ENCODE assay signal across 13 mouse cellular contexts in genomic region chrX:9077699-9078098, GRCm38 (mm10). TPM values are rescaled to one million over a fixed set of nuclear protein-coding genes. Genes with fewer than 3 reads are reported as not detected.
A peak's percentile ranks its signal among the peaks of the same experiment; 100 is the strongest.
DNase-seq lines count a peak whose midpoint lies in the region; ATAC-seq and TF ChIP-seq lines count a peak whose summit lies in the region.
"Not testable (repeated sequence)": the region's sequence is repeated elsewhere in the genome, so short reads cannot be mapped to it uniquely, and the experiment has no call there.
"Had no signal": no experiment of that assay in that cellular context is flagged by ENCODE, and none has a peak within 500 bp of the region (broad histone marks: within the 10 kb centered on the region; RNA-seq: fewer than 3 reads in every experiment).

No protein-coding gene starts in this region.

- not testable (repeated sequence) for H3K27ac ChIP-seq in MEL (ENCODE audit: control insufficient read depth, low read depth, low read length); hindbrain, embryonic 13.5 days; liver, postnatal 0 days (ENCODE audit: low read depth)

- not testable (repeated sequence) for H3K27me3 ChIP-seq in MEL (ENCODE audit: control insufficient read depth in 1 of 2, insufficient read depth in 2 of 2, low read length in 2 of 2); hindbrain, embryonic 13.5 days; liver, postnatal 0 days (ENCODE audit: insufficient read depth, low read length)

- peak; percentile 65; the same call in 1 of the 2 replicates for ATAC-seq in frontal cortex, adult (ENCODE audit: low TSS enrichment)
- ATAC-seq in hindbrain, embryonic 13.5 days (ENCODE audit: low FRiP score), result peak; percentile 68
- not testable (repeated sequence) for ATAC-seq in liver, postnatal 0 days

- not testable (repeated sequence) for TF ChIP-seq POLR2A in MEL (IDR thresholded peaks at IDR 0.05; ENCODE audit: control insufficient read depth in 1 of 2, insufficient read depth in 1 of 2, low read depth in 1 of 2, low read length in 2 of 2, poor library complexity in 1 of 2)

- DNase-seq in MEL (ENCODE audit: low read depth, low spot score), result peak; percentile 31
- peak; percentile 37 for DNase-seq in cerebellum, adult 8-10 months
- DNase-seq in layer of hippocampus, adult 8-10 months (ENCODE audit: low spot score in 2 of 2), result peak; percentile 12 to 87
- DNase-seq in liver, postnatal 0 days, result not testable (repeated sequence)
- peak; percentile 14 for DNase-seq in neural tube, embryonic 10.5 days (ENCODE audit: extremely low spot score, low spot score)
- DNase-seq in testis, postnatal 10 days (ENCODE audit: low spot score), result peak; percentile 85

- TF ChIP-seq EP300 in MEL (IDR thresholded peaks at IDR 0.05; ENCODE audit: low read depth in 1 of 2, low read length in 2 of 2); liver, postnatal 0 days (IDR thresholded peaks at IDR 0.05; ENCODE audit: low read depth): not testable (repeated sequence)

- H3K4me2 ChIP-seq in hindbrain, embryonic 13.5 days; liver, postnatal 0 days (ENCODE audit: low read depth, low read length): not testable (repeated sequence)

- H3K79me2 ChIP-seq in MEL (ENCODE audit: control insufficient read depth, insufficient read depth, low read length, poor library complexity), result not testable (repeated sequence)

- H3K36me3 ChIP-seq in MEL (ENCODE audit: control insufficient read depth in 1 of 2, insufficient read depth in 2 of 2, low read length in 2 of 2); hindbrain, embryonic 13.5 days; liver, postnatal 0 days (replicated peaks; ENCODE audit: insufficient read depth, low read length): not testable (repeated sequence)

- WGBS in hindbrain, embryonic 13.5 days, result 12% methylated on average over 9 of the region's 10 CpGs
- 14% methylated on average over 7 of the region's 10 CpGs for WGBS in liver, postnatal 0 days (ENCODE audit: insufficient replicate concordance)

- TF ChIP-seq CTCF in MEL (IDR thresholded peaks at IDR 0.05 in 2 of 3, conservative IDR thresholded peaks at IDR 0.05 in 1 of 3; ENCODE audit: control insufficient read depth in 1 of 3, insufficient read depth in 1 of 3, low read depth in 2 of 3, low read length in 3 of 3, poor library complexity in 1 of 3, severe bottlenecking in 1 of 3), result peak; percentile 20 to 60 (median 46); a peak in 5 of 6 replicates
- TF ChIP-seq CTCF in liver, postnatal 0 days (IDR thresholded peaks at IDR 0.05; ENCODE audit: low read depth), result peak; percentile 54

- not testable (repeated sequence) for H3K4me3 ChIP-seq in MEL (ENCODE audit: control insufficient read depth in 1 of 2, insufficient read depth in 1 of 2, low read depth in 2 of 2, low read length in 2 of 2); hindbrain, embryonic 13.5 days; liver, postnatal 0 days (ENCODE audit: low read depth, low read length)

- H3K9ac ChIP-seq in MEL (ENCODE audit: control insufficient read depth, low read depth, low read length, poor library complexity, severe bottlenecking); hindbrain, embryonic 13.5 days; liver, postnatal 0 days (replicated peaks): not testable (repeated sequence)

- H3K4me1 ChIP-seq in MEL (ENCODE audit: control insufficient read depth in 1 of 2, insufficient read depth in 2 of 2, low read length in 2 of 2); hindbrain, embryonic 13.5 days (replicated peaks); liver, postnatal 0 days (ENCODE audit: insufficient read depth): not testable (repeated sequence)

- H3K9me3 ChIP-seq in MEL (replicated peaks; ENCODE audit: insufficient read depth, low read length); hindbrain, embryonic 13.5 days; liver, postnatal 0 days (ENCODE audit: low read length): not testable (repeated sequence)

- TF ChIP-seq RAD21 in MEL (IDR thresholded peaks at IDR 0.05; ENCODE audit: low read depth, low read length), result peak; percentile 34

TF ChIP-seq in MEL, 35 proteins besides CTCF, POLR2A, EP300 and RAD21:
- TF ChIP-seq SMC3 (IDR thresholded peaks at IDR 0.05; ENCODE audit: low read depth, low read length) (peak; percentile 55), ZC3H11A (IDR thresholded peaks at IDR 0.05; ENCODE audit: low read depth, low read length) (0 out of 2 replicates have a peak, but pooled peaks have one; percentile 11)

RNA-seq across cellular contexts. Expression of gene Fthl17f, which starts 14.9 kb away (rescaled TPM):
- total RNA-seq in MEL (2012; rRNA removed), result not detected in 2 replicates
- polyA plus RNA-seq in MEL (2012; ENCODE audit: insufficient read depth in 1 of 2, insufficient read length in 2 of 2, low read depth in 1 of 2, low replicate concordance in 2 of 2, missing spikeins in 1 of 2), result not detected
- polyA plus RNA-seq in hindbrain, embryonic 13.5 days (2015; fragmentation: Nextera tagmentation; extraction: Ambion mirVana), result not detected in 2 replicates
- not detected for total RNA-seq in layer of hippocampus, adult 8-10 months (2022)
- not detected in 2 replicates for polyA plus RNA-seq in liver, postnatal 0 days (2015; fragmentation: Nextera tagmentation; extraction: Ambion mirVana)
- polyA plus RNA-seq: embryonic facial prominence, embryonic 12.5 days; G1E; heart, embryonic 14.5 days; liver, embryonic 16.5 days; small intestine, adult 2 months had no signal

RNA-seq across cellular contexts. Expression of gene 4930402K13Rik, which starts 26.7 kb away (rescaled TPM):
- not detected in 2 replicates for total RNA-seq in MEL (2012; rRNA removed)
- polyA plus RNA-seq in MEL (2012; ENCODE audit: insufficient read depth in 1 of 2, insufficient read length in 2 of 2, low read depth in 1 of 2, low replicate concordance in 2 of 2, missing spikeins in 1 of 2), result not detected
- polyA plus RNA-seq in hindbrain, embryonic 13.5 days (2015; fragmentation: Nextera tagmentation; extraction: Ambion mirVana), result not detected in 2 replicates
- not detected for total RNA-seq in layer of hippocampus, adult 8-10 months (2022)
- polyA plus RNA-seq in liver, postnatal 0 days (2015; fragmentation: Nextera tagmentation; extraction: Ambion mirVana), result not detected in 2 replicates
- polyA plus RNA-seq: embryonic facial prominence, embryonic 12.5 days; G1E; heart, embryonic 14.5 days; liver, embryonic 16.5 days; small intestine, adult 2 months had no signal

RNA-seq across cellular contexts. Expression of gene Fthl17e, which starts 44.4 kb away (rescaled TPM):
- total RNA-seq in MEL (2012; rRNA removed), result not detected in 2 replicates
- polyA plus RNA-seq in MEL (2012; ENCODE audit: insufficient read depth in 1 of 2, insufficient read length in 2 of 2, low read depth in 1 of 2, low replicate concordance in 2 of 2, missing spikeins in 1 of 2), result not detected
- not detected in 2 replicates for polyA plus RNA-seq in hindbrain, embryonic 13.5 days (2015; fragmentation: Nextera tagmentation; extraction: Ambion mirVana)
- not detected for total RNA-seq in layer of hippocampus, adult 8-10 months (2022)
- not detected in 2 replicates for polyA plus RNA-seq in liver, postnatal 0 days (2015; fragmentation: Nextera tagmentation; extraction: Ambion mirVana)
- total RNA-seq: G1E had no signal
- polyA plus RNA-seq: embryonic facial prominence, embryonic 12.5 days; G1E; heart, embryonic 14.5 days; liver, embryonic 16.5 days; small intestine, adult 2 months had no signal
